Mouse (Mus musculus) hindbrain, embryonic 11.5 days (tissue): ENCODE measurements at regions not wholly inside any gene's neighbourhood (a gene's known extent, or its start where the extent isn't known, plus 50 kb on each side); places are given as distances from the start of the nearest gene placed in this dataset.

ENCODE experiments used
- ATAC-seq: fragments of 200-750 bp; cut with Nextera tagmentation; 2 replicates; pipeline ENCODE4 v1.8.0; 2017; ENCODE audit warnings: mild to moderate bottlenecking, moderate TSS enrichment, moderate library complexity; ENCODE audit not compliant: low FRiP score
- DNase-seq: peaks from one replicate; pipeline ENCODE4 v3.0.0-alpha.2; 2015; ENCODE audit warnings: low spot score
- H3K27ac ChIP-seq: fragments of 300-500 bp; sonication (generic); 2 replicates; pipeline ENCODE4 v1.5.1; 2014; ENCODE audit warnings: mild to moderate bottlenecking, low read depth, low read length
- H3K27me3 ChIP-seq: fragments of 300-500 bp; sonication (generic); 2 replicates; pipeline ENCODE4 v1.6.1; 2014; ENCODE audit warnings: mild to moderate bottlenecking, low read length, moderate library complexity, mixed read lengths; ENCODE audit not compliant: control insufficient read depth, insufficient read depth
- H3K36me3 ChIP-seq: fragments of 300-500 bp; sonication (generic); 2 replicates; pipeline ENCODE4 v1.6.1; 2014; ENCODE audit warnings: mild to moderate bottlenecking, low read length, moderate library complexity, mixed read lengths; ENCODE audit not compliant: control insufficient read depth, insufficient read depth
- H3K4me1 ChIP-seq: fragments of 300-500 bp; sonication (generic); replicated peaks from 2 replicates; pipeline ENCODE4 v1.6.1; 2014; ENCODE audit warnings: low read length, mixed read lengths; ENCODE audit not compliant: control insufficient read depth, insufficient read depth
- H3K4me2 ChIP-seq: fragments of 300-500 bp; sonication (generic); replicated peaks from 2 replicates; pipeline ENCODE4 v1.6.1; 2014; ENCODE audit warnings: mild to moderate bottlenecking, low read depth, low read length
- H3K4me3 ChIP-seq: fragments of 300-500 bp; sonication (generic); 2 replicates; pipeline ENCODE4 v1.5.1; 2014; ENCODE audit warnings: low read depth, low read length
- H3K9ac ChIP-seq: fragments of 300-500 bp; sonication (generic); 2 replicates; pipeline ENCODE4 v1.6.1; 2014; ENCODE audit warnings: low read depth, low read length
- H3K9me3 ChIP-seq: fragments of 300-500 bp; sonication (generic); 2 replicates; pipeline ENCODE4 v1.6.1; 2016; ENCODE audit warnings: low read length; ENCODE audit not compliant: control insufficient read depth
- WGBS: fragments of 180-500 bp; shearing (Covaris S2); extraction: QIAGEN DNeasy Blood & Tissue Kit; methylation state at CpG from one replicate; pipeline ENCODE4 v1.1.7; 2014; 5-methylcytosine and 5-hydroxymethylcytosine counted together

DNA sequence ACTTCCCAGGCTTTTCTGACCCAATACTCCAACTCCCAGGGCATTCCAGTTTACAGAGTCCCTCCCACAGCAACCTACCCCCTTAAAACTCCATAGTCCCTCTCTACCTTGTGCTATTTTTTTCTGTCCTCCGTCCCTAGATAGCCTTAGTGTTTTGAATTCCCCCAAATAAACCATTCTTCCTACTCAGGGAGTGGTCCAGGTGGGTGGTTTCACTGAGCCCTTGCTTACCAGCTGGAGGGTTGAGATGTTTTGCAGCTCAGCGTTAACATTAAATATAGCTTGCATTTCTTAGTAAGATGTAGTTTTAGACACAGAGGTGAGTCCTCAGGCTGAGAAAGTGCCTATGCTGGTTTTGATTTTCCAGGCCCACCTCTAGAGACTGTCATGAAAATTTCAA, 313.0 kb downstream of the Bmper start:
- Histone ChIP-seq H3K27me3 (no peaks in the 10 kb centered on the region), H3K9ac (no peak overlapping the region), H3K4me3 (no peak overlapping the region), H3K36me3 (no peaks in the 10 kb centered on the region), H3K4me1 (no peaks in the 10 kb centered on the region), H3K27ac (no peak overlapping the region), H3K4me2 (no peak overlapping the region), H3K9me3 (no peaks in the 10 kb centered on the region)
- DNase-seq (no peak), ATAC-seq (no peak)
- 75% methylated on average over 2 of the region's 2 CpGs for WGBS

DNA sequence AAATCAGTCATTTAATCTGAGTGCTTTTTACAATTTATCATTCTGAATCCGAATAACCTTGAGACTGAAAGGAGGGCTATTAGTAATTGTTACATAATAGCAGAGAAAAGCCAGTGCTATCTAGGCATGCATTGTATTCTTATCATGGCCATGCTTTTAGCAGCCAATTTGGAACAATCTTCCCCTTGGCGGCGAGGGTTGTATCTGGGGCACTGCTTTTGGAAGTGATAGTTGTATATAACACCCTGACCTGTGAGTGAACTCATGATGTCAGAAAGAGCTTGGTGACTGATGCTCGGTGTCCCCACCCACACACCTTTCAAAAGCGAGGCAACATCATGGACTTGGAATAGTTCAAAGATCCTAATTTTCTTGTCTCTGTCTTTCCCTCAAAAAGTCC, 315.2 kb downstream of the Bmper start:
- DNase-seq (no peak), ATAC-seq (no peak)
- Histone ChIP-seq H3K36me3 (no peaks in the 10 kb centered on the region), H3K4me3 (no peak overlapping the region), H3K9ac (no peak overlapping the region), H3K9me3 (no peaks in the 10 kb centered on the region), H3K4me1 (no peaks in the 10 kb centered on the region), H3K27me3 (no peaks in the 10 kb centered on the region), H3K4me2 (no peak overlapping the region), H3K27ac (no peak overlapping the region)
- WGBS = 82% methylated on average over 5 of the region's 5 CpGs

DNA sequence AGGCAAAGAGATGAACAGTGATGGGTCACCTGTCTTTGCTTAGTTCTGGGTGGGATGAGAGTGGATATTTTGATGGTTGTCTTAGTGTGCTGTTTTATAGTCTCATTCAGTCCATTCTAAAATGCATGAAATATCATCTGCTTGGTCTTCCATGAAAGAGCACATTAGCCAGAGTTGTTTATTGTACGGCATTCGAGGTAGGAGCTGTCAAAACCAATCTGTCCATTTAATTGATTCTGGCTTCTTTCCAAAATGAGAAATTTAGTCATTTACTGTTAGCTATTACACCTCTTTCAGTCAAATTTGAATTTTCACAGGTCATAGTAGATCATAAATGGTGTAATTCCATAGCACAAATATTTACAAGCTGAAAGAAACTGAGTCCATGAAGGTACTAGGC, 328.8 kb downstream of the Bmper start:
- no peak overlapping the region for H3K9ac ChIP-seq

DNA sequence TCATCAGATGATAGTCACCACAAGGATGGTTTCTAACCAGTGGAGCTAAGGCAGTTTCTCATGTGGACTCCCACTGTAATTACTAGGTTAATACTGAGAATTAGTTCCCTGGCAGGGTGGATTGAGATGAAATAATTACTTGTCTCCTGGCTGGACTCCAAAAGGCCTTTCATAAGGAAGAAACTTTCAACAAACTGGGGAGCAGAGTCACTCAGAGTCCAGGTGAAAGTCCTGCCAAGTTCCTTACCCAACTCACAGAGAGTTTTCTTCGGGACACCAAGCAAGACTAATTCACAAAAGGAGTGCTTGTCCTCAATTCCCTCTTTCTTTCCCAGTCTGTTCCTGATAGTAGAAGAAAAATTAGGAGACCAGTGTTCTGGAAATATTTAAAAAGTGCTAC, 330.9 kb downstream of the Bmper start:
- H3K4me1 ChIP-seq = no peaks in the 10 kb centered on the region
- no peak overlapping the region for H3K9ac ChIP-seq
- H3K27me3 ChIP-seq = no peaks in the 10 kb centered on the region
- H3K9me3 ChIP-seq = no peaks in the 10 kb centered on the region
- no peak overlapping the region for H3K4me3 ChIP-seq
- H3K27ac ChIP-seq = no peak overlapping the region
- DNase-seq (no peak), ATAC-seq (no peak)
- no peaks in the 10 kb centered on the region for H3K36me3 ChIP-seq
- 83% methylated on average over 1 of the region's 1 CpGs for WGBS
- H3K4me2 ChIP-seq = no peak overlapping the region

More for the DNA sequence above, 328.8 kb downstream of the Bmper start:
- H3K4me3 ChIP-seq = no peak overlapping the region
- H3K27me3 ChIP-seq = no peaks in the 10 kb centered on the region
- ATAC-seq (no peak), DNase-seq (no peak)
- H3K4me2 ChIP-seq = no peak overlapping the region
- no peaks in the 10 kb centered on the region for H3K4me1 ChIP-seq
- H3K36me3 ChIP-seq = no peaks in the 10 kb centered on the region
- no peak overlapping the region for H3K27ac ChIP-seq
- 81% methylated on average over 2 of the region's 2 CpGs for WGBS
- no peaks in the 10 kb centered on the region for H3K9me3 ChIP-seq

DNA sequence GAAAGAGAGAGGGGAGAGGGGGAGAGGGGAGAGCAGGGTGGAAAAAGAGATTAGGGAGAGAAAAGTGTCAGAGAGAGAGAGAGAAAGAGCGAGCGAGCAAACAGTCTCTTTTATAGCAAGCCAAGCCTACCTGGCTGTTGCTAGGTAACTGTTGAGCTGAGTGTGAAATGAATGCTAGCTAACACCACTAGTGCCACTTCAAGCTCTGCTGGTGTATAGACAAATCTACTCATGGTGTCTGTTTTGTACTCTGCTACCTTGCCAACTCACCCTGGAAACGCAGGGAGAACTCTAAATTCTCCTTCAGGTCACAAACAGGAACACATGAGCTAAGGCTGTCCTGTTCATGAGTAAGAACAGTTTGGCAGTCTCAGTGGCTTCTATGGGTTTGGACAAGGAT, 334.7 kb downstream of the Bmper start:
- Histone ChIP-seq H3K27ac (no peak overlapping the region), H3K4me2 (no peak overlapping the region), H3K9ac (no peak overlapping the region), H3K36me3 (no peaks in the 10 kb centered on the region), H3K27me3 (no peaks in the 10 kb centered on the region), H3K4me3 (no peak overlapping the region), H3K9me3 (no peaks in the 10 kb centered on the region), H3K4me1 (no peaks in the 10 kb centered on the region)
- no peak for DNase-seq
- 86% methylated on average over 3 of the region's 3 CpGs for WGBS
- no peak for ATAC-seq

DNA sequence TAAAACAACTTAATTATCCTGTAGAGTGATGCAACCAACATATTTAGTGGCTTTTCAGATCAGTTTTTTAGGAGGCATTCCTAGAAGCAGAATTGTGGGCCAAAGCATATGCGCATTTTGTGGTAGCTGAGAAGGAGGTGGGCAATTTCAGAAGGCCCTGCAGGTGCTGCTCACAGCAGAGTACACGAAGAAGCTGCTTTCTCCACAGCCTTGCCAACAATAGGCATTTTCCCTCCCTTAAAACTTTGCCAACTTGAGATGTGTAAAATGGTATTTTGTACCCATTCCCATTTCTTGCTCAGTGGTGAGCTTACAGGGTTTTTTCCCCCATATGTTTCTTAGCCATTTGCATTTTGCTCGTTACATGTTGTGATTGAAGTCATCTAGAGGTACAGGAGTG, 339.0 kb downstream of the Bmper start:
- no peaks in the 10 kb centered on the region for H3K27me3 ChIP-seq
- H3K36me3 ChIP-seq = no peaks in the 10 kb centered on the region
- H3K4me3 ChIP-seq = no peak overlapping the region
- no peaks in the 10 kb centered on the region for H3K9me3 ChIP-seq
- no peak overlapping the region for H3K4me2 ChIP-seq
- DNase-seq = no peak
- no peaks in the 10 kb centered on the region for H3K4me1 ChIP-seq
- H3K27ac ChIP-seq = no peak overlapping the region
- H3K9ac ChIP-seq = no peak overlapping the region
- no peak for ATAC-seq
- WGBS = 79% methylated on average over 3 of the region's 3 CpGs

DNA sequence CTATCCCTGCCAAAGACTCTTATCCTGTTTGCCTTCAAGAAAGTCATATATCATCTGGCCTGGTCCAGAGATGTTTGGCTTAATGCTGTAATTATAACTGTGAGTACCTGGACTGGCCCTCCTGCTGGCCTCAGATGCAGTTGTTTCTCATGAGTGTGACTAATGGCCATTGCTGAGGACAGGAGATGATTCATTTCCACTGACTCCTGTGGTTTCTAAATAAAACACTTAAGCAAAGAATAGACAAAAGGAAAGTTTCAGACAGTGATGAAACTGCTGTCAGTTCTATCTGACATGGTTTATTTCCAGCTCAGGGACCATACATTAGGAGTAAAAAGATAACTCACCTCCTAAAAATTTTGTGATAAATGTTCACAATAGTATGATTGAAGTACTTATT, 344.2 kb downstream of the Bmper start:
- no peaks in the 10 kb centered on the region for H3K4me1 ChIP-seq
- ATAC-seq = no peak
- no peak overlapping the region for H3K9ac ChIP-seq
- no peak for DNase-seq
- H3K27me3 ChIP-seq = no peaks in the 10 kb centered on the region
- H3K4me3 ChIP-seq = no peak overlapping the region
- H3K9me3 ChIP-seq = no peaks in the 10 kb centered on the region
- H3K36me3 ChIP-seq = no peaks in the 10 kb centered on the region
- H3K27ac ChIP-seq = no peak overlapping the region
- H3K4me2 ChIP-seq = no peak overlapping the region

DNA sequence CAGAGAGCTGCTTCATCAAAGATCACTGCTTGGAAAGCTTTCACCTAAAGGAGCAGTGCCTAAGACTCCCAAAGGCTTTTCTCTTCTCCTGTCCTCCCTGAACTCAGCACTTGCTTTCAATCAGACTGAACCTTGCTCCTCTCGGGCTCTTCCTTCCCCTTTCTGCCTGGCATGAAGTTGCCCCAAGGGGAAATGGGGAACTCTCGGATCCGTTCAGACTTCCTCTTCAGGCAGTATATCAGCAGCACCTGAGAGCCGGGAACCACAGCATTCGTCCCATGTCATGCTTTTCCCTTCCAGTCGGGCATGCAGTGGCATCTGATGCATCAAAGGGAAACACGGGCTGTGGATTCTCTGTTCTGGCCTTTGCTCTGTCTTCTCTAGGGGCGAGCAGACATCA, 347.3 kb downstream of the Bmper start:
- H3K9ac ChIP-seq = no peak overlapping the region
- H3K36me3 ChIP-seq = no peaks in the 10 kb centered on the region
- ATAC-seq (no peak), DNase-seq (no peak)
- H3K4me1 ChIP-seq = no peaks in the 10 kb centered on the region
- no peaks in the 10 kb centered on the region for H3K9me3 ChIP-seq
- H3K27me3 ChIP-seq = no peaks in the 10 kb centered on the region
- H3K4me3 ChIP-seq = no peak overlapping the region
- H3K4me2 ChIP-seq = no peak overlapping the region
- no peak overlapping the region for H3K27ac ChIP-seq
- WGBS = 70% methylated on average over 8 of the region's 8 CpGs

DNA sequence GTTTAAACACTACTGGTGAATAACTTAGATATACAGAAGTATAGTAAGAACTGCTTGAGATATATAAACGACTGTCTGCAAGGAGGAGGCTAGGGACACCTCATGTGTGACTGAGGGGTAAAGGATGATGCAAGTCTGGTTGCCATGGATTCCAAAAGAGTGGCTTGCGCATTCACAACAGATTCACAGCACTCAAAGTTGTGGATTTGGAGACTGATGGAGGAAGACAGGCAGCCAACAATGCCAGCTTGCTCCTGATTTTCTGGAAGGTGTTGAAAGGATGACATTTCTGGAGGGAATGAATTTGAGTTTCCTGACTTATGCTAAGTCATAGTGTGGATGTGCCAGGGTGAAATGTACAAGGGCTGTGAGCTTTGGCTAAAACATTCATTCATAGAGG, 353.4 kb downstream of the Bmper start:
- DNase-seq = no peak
- 85% methylated on average over 2 of the region's 2 CpGs for WGBS
- H3K9me3 ChIP-seq = no peaks in the 10 kb centered on the region
- H3K4me3 ChIP-seq = no peak overlapping the region
- no peak for ATAC-seq
- H3K9ac ChIP-seq = no peak overlapping the region
- H3K4me2 ChIP-seq = no peak overlapping the region
- H3K27me3 ChIP-seq = no peaks in the 10 kb centered on the region
- H3K36me3 ChIP-seq = no peaks in the 10 kb centered on the region
- no peak overlapping the region for H3K27ac ChIP-seq
- H3K4me1 ChIP-seq = no peaks in the 10 kb centered on the region
